Mouse (Mus musculus): ENCODE results near the gene Chmp3. TPM values are rescaled to one million over a fixed set of nuclear protein-coding genes. Genes with fewer than 3 reads are reported as not detected.

Gene Chmp3
- polyA plus RNA-seq, 1 experiment from 2014 or later = 61.8 TPM

- H3K9ac ChIP-seq = no peak overlapping the region
- H3K4me1 ChIP-seq (ENCODE audit: insufficient read depth) = no peaks in the 10 kb centered on the region
- ATAC-seq (ENCODE audit: insufficient read depth) (no peak), DNase-seq (no peak)
- no peak overlapping the region for H3K4me2 ChIP-seq
- H3K9me3 ChIP-seq (ENCODE audit: low read depth, low read length) = no peaks in the 10 kb centered on the region
- H3K4me3 ChIP-seq (ENCODE audit: low read depth, low read length) = no peak overlapping the region
- no peak overlapping the region for H3K27ac ChIP-seq (ENCODE audit: low read depth)
- WGBS = 90% methylated on average over 4 of the region's 4 CpGs
- no peaks in the 10 kb centered on the region for H3K36me3 ChIP-seq (ENCODE audit: insufficient read depth)
- TF ChIP-seq CTCF (IDR thresholded peaks at IDR 0.05; ENCODE audit: low read depth) = no peak
- no peaks in the 10 kb centered on the region for H3K27me3 ChIP-seq (ENCODE audit: insufficient read depth, low read length)
Observed at GRCm38 (mm10) chr6:71519476-71519875, 24.1 kb upstream of the Chmp3 start.

- Histone ChIP-seq H3K36me3 (ENCODE audit: insufficient read depth) (no peaks in the 10 kb centered on the region), H3K4me2 (no peak overlapping the region), H3K27ac (ENCODE audit: low read depth) (no peak overlapping the region), H3K27me3 (ENCODE audit: insufficient read depth, low read length) (no peaks in the 10 kb centered on the region), H3K9me3 (ENCODE audit: low read depth, low read length) (no peaks in the 10 kb centered on the region), H3K9ac (no peak overlapping the region), H3K4me3 (ENCODE audit: low read depth, low read length) (no peak overlapping the region), H3K4me1 (ENCODE audit: insufficient read depth) (no peaks in the 10 kb centered on the region)
- no peak for TF ChIP-seq CTCF (IDR thresholded peaks at IDR 0.05; ENCODE audit: low read depth)
- ATAC-seq (ENCODE audit: insufficient read depth) (no peak), DNase-seq (no peak)
- WGBS = 48% methylated on average over 3 of the region's 3 CpGs
Observed at GRCm38 (mm10) chr6:71525556-71525955, 18.0 kb upstream of the Chmp3 start.

GRCm38 (mm10) chr6:71527056-71527455 is 16.5 kb upstream of the Chmp3 start:
- ATAC-seq (ENCODE audit: insufficient read depth) = no peak
- H3K9ac ChIP-seq = no peak overlapping the region
- no peak overlapping the region for H3K4me2 ChIP-seq
- DNase-seq = no peak
- 82% methylated on average over 10 of the region's 10 CpGs for WGBS
- H3K36me3 ChIP-seq (ENCODE audit: insufficient read depth) = no peaks in the 10 kb centered on the region
- H3K27ac ChIP-seq (ENCODE audit: low read depth) = no peak overlapping the region
- no peaks in the 10 kb centered on the region for H3K4me1 ChIP-seq (ENCODE audit: insufficient read depth)
- no peak for TF ChIP-seq CTCF (IDR thresholded peaks at IDR 0.05; ENCODE audit: low read depth)
- no peak overlapping the region for H3K4me3 ChIP-seq (ENCODE audit: low read depth, low read length)
- H3K9me3 ChIP-seq (ENCODE audit: low read depth, low read length) = no peaks in the 10 kb centered on the region
- H3K27me3 ChIP-seq (ENCODE audit: insufficient read depth, low read length) = no peaks in the 10 kb centered on the region

- H3K36me3 ChIP-seq (ENCODE audit: insufficient read depth) = no peaks in the 10 kb centered on the region
- no peak for TF ChIP-seq CTCF (IDR thresholded peaks at IDR 0.05; ENCODE audit: low read depth)
- H3K4me1 ChIP-seq (ENCODE audit: insufficient read depth) = no peaks in the 10 kb centered on the region
- no peaks in the 10 kb centered on the region for H3K9me3 ChIP-seq (ENCODE audit: low read depth, low read length)
- H3K4me3 ChIP-seq (ENCODE audit: low read depth, low read length) = no peak overlapping the region
- WGBS = 87% methylated on average over 9 of the region's 9 CpGs
- ATAC-seq (ENCODE audit: insufficient read depth) (no peak), DNase-seq (no peak)
- H3K27ac ChIP-seq (ENCODE audit: low read depth) = no peak overlapping the region
- no peak overlapping the region for H3K4me2 ChIP-seq
- H3K27me3 ChIP-seq (ENCODE audit: insufficient read depth, low read length) = no peaks in the 10 kb centered on the region
- no peak overlapping the region for H3K9ac ChIP-seq
Observed at GRCm38 (mm10) chr6:71527826-71528225, 15.8 kb upstream of the Chmp3 start.

- Histone ChIP-seq H3K27ac (ENCODE audit: low read depth) (no peak overlapping the region), H3K27me3 (ENCODE audit: insufficient read depth, low read length) (no peaks in the 10 kb centered on the region), H3K9ac (no peak overlapping the region), H3K36me3 (ENCODE audit: insufficient read depth) (no peaks in the 10 kb centered on the region), H3K4me3 (ENCODE audit: low read depth, low read length) (no peak overlapping the region), H3K9me3 (ENCODE audit: low read depth, low read length) (no peaks in the 10 kb centered on the region), H3K4me1 (ENCODE audit: insufficient read depth) (no peaks in the 10 kb centered on the region), H3K4me2 (no peak overlapping the region)
- ATAC-seq (ENCODE audit: insufficient read depth) (no peak), DNase-seq (no peak)
- WGBS = 85% methylated on average over 8 of the region's 8 CpGs
- TF ChIP-seq CTCF (IDR thresholded peaks at IDR 0.05; ENCODE audit: low read depth) = no peak
Observed at GRCm38 (mm10) chr6:71530176-71530575, 13.4 kb upstream of the Chmp3 start.

- H3K9me3 ChIP-seq (ENCODE audit: low read depth, low read length) = no peaks in the 10 kb centered on the region
- no peaks in the 10 kb centered on the region for H3K27me3 ChIP-seq (ENCODE audit: insufficient read depth, low read length)
- H3K27ac ChIP-seq (ENCODE audit: low read depth) = no peak overlapping the region
- DNase-seq = peak; percentile 63
- no peak overlapping the region for H3K4me2 ChIP-seq
- ATAC-seq (ENCODE audit: insufficient read depth) = no peak
- H3K9ac ChIP-seq = no peak overlapping the region
- no peaks in the 10 kb centered on the region for H3K36me3 ChIP-seq (ENCODE audit: insufficient read depth)
- H3K4me3 ChIP-seq (ENCODE audit: low read depth, low read length) = no peak overlapping the region
- TF ChIP-seq CTCF (IDR thresholded peaks at IDR 0.05; ENCODE audit: low read depth) = no peak
- H3K4me1 ChIP-seq (ENCODE audit: insufficient read depth) = no peaks in the 10 kb centered on the region
Observed at GRCm38 (mm10) chr6:71537286-71537685, 6.3 kb upstream of the Chmp3 start.

- no peak overlapping the region for H3K4me2 ChIP-seq
- H3K27me3 ChIP-seq (ENCODE audit: insufficient read depth, low read length) = no peaks in the 10 kb centered on the region
- H3K9me3 ChIP-seq (ENCODE audit: low read depth, low read length) = no peaks in the 10 kb centered on the region
- DNase-seq (peak; percentile 17), ATAC-seq (ENCODE audit: insufficient read depth) (no peak)
- 0 out of 2 replicates have a peak, but pooled peaks cover 11% of the 10 kb centered on the region for H3K36me3 ChIP-seq (ENCODE audit: insufficient read depth)
- H3K9ac ChIP-seq = no peak overlapping the region
- 72% methylated on average over 2 of the region's 2 CpGs for WGBS
- no peak overlapping the region for H3K4me3 ChIP-seq (ENCODE audit: low read depth, low read length)
- no peak overlapping the region for H3K27ac ChIP-seq (ENCODE audit: low read depth)
- no peak for TF ChIP-seq CTCF (IDR thresholded peaks at IDR 0.05; ENCODE audit: low read depth)
- no peaks in the 10 kb centered on the region for H3K4me1 ChIP-seq (ENCODE audit: insufficient read depth)
Observed at GRCm38 (mm10) chr6:71555507-71555951, 11.9 kb downstream of the Chmp3 start.

- Histone ChIP-seq H3K36me3 (ENCODE audit: insufficient read depth) (0 out of 2 replicates have a peak, but pooled peaks cover 11% of the 10 kb centered on the region), H3K4me1 (ENCODE audit: insufficient read depth) (no peaks in the 10 kb centered on the region), H3K27ac (ENCODE audit: low read depth) (no peak overlapping the region), H3K4me3 (ENCODE audit: low read depth, low read length) (no peak overlapping the region), H3K27me3 (ENCODE audit: insufficient read depth, low read length) (no peaks in the 10 kb centered on the region), H3K4me2 (no peak overlapping the region), H3K9ac (no peak overlapping the region), H3K9me3 (ENCODE audit: low read depth, low read length) (no peaks in the 10 kb centered on the region)
- 93% methylated on average over 2 of the region's 2 CpGs for WGBS
- TF ChIP-seq CTCF (IDR thresholded peaks at IDR 0.05; ENCODE audit: low read depth) = no peak
- ATAC-seq (ENCODE audit: insufficient read depth) (no peak), DNase-seq (no peak)
Observed at GRCm38 (mm10) chr6:71556826-71557225, 13.2 kb downstream of the Chmp3 start.

All from lung, embryonic 14.5 days (tissue).